Mouse (Mus musculus) myocyte (in vitro differentiated cells): ENCODE results near the gene Utp15. TPM values are rescaled to one million over a fixed set of nuclear protein-coding genes. Genes with fewer than 3 reads are reported as not detected.

Source experiments
- H3K27me3 ChIP-seq: one replicate; pipeline ENCODE4 v1.6.1; 2011; ENCODE audit not compliant: control insufficient read depth, insufficient read depth, insufficient read length
- H3K36me3 ChIP-seq: one replicate; pipeline ENCODE4 v1.6.1; 2011; ENCODE audit not compliant: control insufficient read depth, insufficient read depth
- H3K4me2 ChIP-seq: one replicate; pipeline ENCODE4 v1.6.1; 2011; ENCODE audit warnings: low read depth, control low read depth
- H3K4me3 ChIP-seq: one replicate; pipeline ENCODE4 v1.5.1; 2011; ENCODE audit warnings: mild to moderate bottlenecking, control low read depth, moderate library complexity
- H3K79me2 ChIP-seq: one replicate; pipeline ENCODE4 v1.6.1; 2011; ENCODE audit not compliant: control insufficient read depth, insufficient read depth
- H3ac ChIP-seq: one replicate; pipeline ENCODE4 v1.6.1; 2011; ENCODE audit not compliant: control insufficient read depth, insufficient read length
- CEBPB ChIP-seq: IDR thresholded peaks from 2 replicates; pipeline ENCODE4 v1.6.1; 2011; ENCODE audit warnings: mild to moderate bottlenecking, moderate library complexity; ENCODE audit not compliant: poor library complexity, insufficient read depth, severe bottlenecking
- E2F4 ChIP-seq: IDR thresholded peaks from one replicate; pipeline ENCODE4 v1.6.1; 2011; ENCODE audit warnings: mild to moderate bottlenecking, control low read depth, moderate library complexity; ENCODE audit not compliant: insufficient read depth
- MAX ChIP-seq: IDR thresholded peaks from one replicate; pipeline ENCODE4 v1.6.1; 2011; ENCODE audit warnings: low read depth, mild to moderate bottlenecking, control low read depth
- MYOD1 ChIP-seq, 3 experiments: IDR thresholded peaks; one replicate each; pipeline ENCODE4 v1.6.1; 2011; ENCODE audit warnings: control low read depth in 2 of 3, low read depth in 2 of 3, mild to moderate bottlenecking in 2 of 3, moderate library complexity in 1 of 3; ENCODE audit not compliant: insufficient read length in 2 of 3, control insufficient read depth in 1 of 3
- MYOG ChIP-seq, 3 experiments: IDR thresholded peaks; one replicate each; pipeline ENCODE4 v1.6.1; 2011; ENCODE audit warnings: control low read depth in 2 of 3, low read depth in 2 of 3, mild to moderate bottlenecking in 2 of 3; ENCODE audit not compliant: insufficient read length in 2 of 3, control insufficient read depth in 1 of 3, insufficient read depth in 1 of 3
- POLR2A ChIP-seq: IDR thresholded peaks from one replicate; pipeline ENCODE4 v1.6.1; 2011; ENCODE audit warnings: low read depth, mild to moderate bottlenecking, control low read depth, moderate library complexity; ENCODE audit not compliant: insufficient read length
- POLR2AphosphoS2 ChIP-seq: IDR thresholded peaks from one replicate; pipeline ENCODE4 v1.6.1; 2011; ENCODE audit warnings: low read depth, control low read depth; ENCODE audit not compliant: insufficient read length
- REST ChIP-seq: IDR thresholded peaks from one replicate; pipeline ENCODE4 v1.6.1; 2011; ENCODE audit warnings: mild to moderate bottlenecking, control low read depth, moderate library complexity; ENCODE audit not compliant: insufficient read depth, insufficient read length
- SRF ChIP-seq: IDR thresholded peaks from one replicate; pipeline ENCODE4 v1.6.1; 2011; ENCODE audit warnings: low read depth; ENCODE audit not compliant: control insufficient read depth, insufficient read length
- TCF12 ChIP-seq: IDR thresholded peaks from one replicate; pipeline ENCODE4 v1.6.1; 2011; ENCODE audit warnings: mild to moderate bottlenecking, control low read depth; ENCODE audit not compliant: poor library complexity, insufficient read depth, severe bottlenecking
- TCF3 ChIP-seq: IDR thresholded peaks from one replicate; pipeline ENCODE4 v1.6.1; 2011; ENCODE audit warnings: low read depth, control low read depth; ENCODE audit not compliant: insufficient read length
- USF1 ChIP-seq: IDR thresholded peaks from one replicate; pipeline ENCODE4 v1.6.1; 2011; ENCODE audit warnings: low read depth, mild to moderate bottlenecking, control low read depth, moderate library complexity
- polyA plus RNA-seq: library from polyadenylated mRNA; unstranded; fragments of >200 nt; fragmentation: generic; extraction: Trizol; gene quantifications from one replicate; pipeline ENCODE4 v1.2.1, GENCODE M21; 2012; ENCODE audit warnings: missing spikeins

Utp15 gene
- polyA plus RNA-seq, 1 experiment, result 7.3 TPM

- TF ChIP-seq E2F4, result no peak
- no peak for TF ChIP-seq MYOD1 (IDR thresholded peaks at IDR 0.05; ENCODE audit: control insufficient read depth in 1 of 3, insufficient read length in 2 of 3, low read depth in 2 of 3)
- no peak for TF ChIP-seq USF1
- TF ChIP-seq TCF12, result no peak
- TF ChIP-seq SRF, result no peak
- TF ChIP-seq MAX, result no peak
- no peak for TF ChIP-seq TCF3
- no peak for TF ChIP-seq POLR2A
- no peak for TF ChIP-seq POLR2AphosphoS2
- H3ac ChIP-seq, result no peak overlapping the region
- no peaks in the 10 kb centered on the region for H3K79me2 ChIP-seq
- no peak overlapping the region for H3K4me2 ChIP-seq
- no peaks in the 10 kb centered on the region for H3K36me3 ChIP-seq
- no peak overlapping the region for H3K4me3 ChIP-seq
- peaks cover 12% of the 10 kb centered on the region for H3K27me3 ChIP-seq
These were observed 22.7 kb downstream of the Utp15 start for GRCm38 (mm10) chr13:98239978-98240641.

DNA sequence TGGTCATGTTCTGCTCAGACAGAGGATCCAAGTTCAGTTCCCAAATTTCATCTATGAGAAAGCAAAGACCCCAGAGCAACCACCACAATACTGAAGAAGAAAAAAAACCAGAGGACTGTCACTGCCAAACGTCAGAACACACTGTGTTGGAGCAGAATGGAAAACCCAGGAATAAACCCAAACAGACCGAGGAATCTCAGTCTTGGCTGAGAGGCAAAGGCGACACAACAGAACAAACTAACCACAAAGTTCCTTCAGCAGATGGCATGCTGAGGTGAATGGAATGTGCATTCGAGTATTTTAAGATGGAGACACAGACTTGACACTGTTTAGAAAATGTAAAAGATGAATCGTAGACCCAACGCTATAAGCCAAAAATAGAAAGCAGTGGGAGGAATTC, 27.4 kb downstream of the Utp15 start:
- no peak for TF ChIP-seq E2F4
- TF ChIP-seq MYOD1 (IDR thresholded peaks at IDR 0.05; ENCODE audit: control insufficient read depth in 1 of 3, insufficient read length in 2 of 3, low read depth in 2 of 3), result no peak
- TF ChIP-seq TCF12, result no peak
- TF ChIP-seq SRF, result no peak
- Histone ChIP-seq H3K27me3 (peaks cover 12% of the 10 kb centered on the region), H3K4me2 (no peak overlapping the region), H3ac (no peak overlapping the region), H3K36me3 (no peaks in the 10 kb centered on the region), H3K4me3 (no peak overlapping the region), H3K79me2 (no peaks in the 10 kb centered on the region)

GRCm38 (mm10) chr13:98230511-98230910, 32.3 kb downstream of the Utp15 start:
- no peak for TF ChIP-seq MAX
- TF ChIP-seq TCF3, result no peak
- TF ChIP-seq SRF, result no peak
- no peak for TF ChIP-seq CEBPB
- no peak for TF ChIP-seq TCF12
- TF ChIP-seq MYOD1 (IDR thresholded peaks at IDR 0.05; ENCODE audit: control insufficient read depth in 1 of 3, insufficient read length in 2 of 3, low read depth in 2 of 3), result no peak
- no peak for TF ChIP-seq E2F4
- TF ChIP-seq POLR2A, result no peak
- TF ChIP-seq REST, result no peak
- no peak for TF ChIP-seq POLR2AphosphoS2
- TF ChIP-seq USF1, result no peak
- no peak for TF ChIP-seq MYOG (IDR thresholded peaks at IDR 0.05; ENCODE audit: control insufficient read depth in 1 of 3, insufficient read depth in 1 of 3, insufficient read length in 2 of 3, low read depth in 2 of 3)
- no peak overlapping the region for H3K4me2 ChIP-seq
- no peaks in the 10 kb centered on the region for H3K79me2 ChIP-seq
- no peaks in the 10 kb centered on the region for H3K36me3 ChIP-seq
- H3K27me3 ChIP-seq, result peaks cover 11% of the 10 kb centered on the region
- H3K4me3 ChIP-seq, result no peak overlapping the region
- no peak overlapping the region for H3ac ChIP-seq

DNA sequence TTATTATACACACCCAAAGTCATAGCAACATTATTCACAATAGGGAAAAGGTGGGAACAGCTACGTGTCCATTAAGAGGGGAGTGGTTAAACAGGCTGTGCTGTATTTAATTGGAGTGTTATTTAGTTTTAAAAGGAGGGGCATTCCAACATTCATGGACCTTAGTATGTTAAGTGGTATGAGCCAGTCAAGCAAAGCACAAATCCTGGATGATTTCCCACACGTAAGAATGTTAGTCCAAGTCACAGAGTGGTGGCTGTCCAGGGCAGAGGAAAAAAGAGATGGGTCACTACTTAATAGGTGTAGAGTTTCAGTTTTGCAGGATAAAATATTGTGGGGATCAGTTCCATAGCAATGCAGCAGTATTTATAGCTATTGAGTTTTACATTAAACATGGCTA, 36.6 kb downstream of the Utp15 start:
- Histone ChIP-seq H3ac (no peak overlapping the region), H3K36me3 (no peaks in the 10 kb centered on the region), H3K4me3 (no peak overlapping the region), H3K27me3 (peaks cover 28% of the 10 kb centered on the region), H3K79me2 (no peaks in the 10 kb centered on the region), H3K4me2 (no peak overlapping the region)
- TF ChIP-seq POLR2A (no peak), REST (no peak), MYOG (IDR thresholded peaks at IDR 0.05; ENCODE audit: control insufficient read depth in 1 of 3, insufficient read depth in 1 of 3, insufficient read length in 2 of 3, low read depth in 2 of 3) (no peak), E2F4 (no peak), MAX (no peak), TCF12 (no peak), MYOD1 (IDR thresholded peaks at IDR 0.05; ENCODE audit: control insufficient read depth in 1 of 3, insufficient read length in 2 of 3, low read depth in 2 of 3) (no peak), POLR2AphosphoS2 (no peak), CEBPB (no peak), TCF3 (no peak), USF1 (no peak), SRF (no peak)

GRCm38 (mm10) chr13:98222848-98223247, 40.0 kb downstream of the Utp15 start:
- no peak overlapping the region for H3K4me3 ChIP-seq
- H3K4me2 ChIP-seq, result no peak overlapping the region
- no peaks in the 10 kb centered on the region for H3K79me2 ChIP-seq
- TF ChIP-seq SRF, result no peak
- peak; percentile 69 for TF ChIP-seq USF1
- H3ac ChIP-seq, result no peak overlapping the region
- H3K27me3 ChIP-seq, result peaks cover 46% of the 10 kb centered on the region
- no peaks in the 10 kb centered on the region for H3K36me3 ChIP-seq
